Mouse (Mus musculus) G1E-ER4 (cell line): ENCODE results near the gene D11Wsu47e. TPM values are rescaled to one million over a fixed set of nuclear protein-coding genes. Genes with fewer than 3 reads are reported as not detected.
A peak's percentile ranks its signal among the peaks of the same experiment; 100 is the strongest.

ENCODE experiments used
- GATA1 ChIP-seq: IDR thresholded peaks from one replicate; pipeline ENCODE4 v1.8.0; 2012; ENCODE audit warnings: low read length, inconsistent platforms
- polyA plus RNA-seq: library from polyadenylated mRNA; stranded (reverse); fragments of >175 nt; gene quantifications from 2 replicates; pipeline ENCODE4 v1.2.3, GENCODE M21; 2012

Gene D11Wsu47e
- polyA plus RNA-seq, 1 experiment = 8.2 TPM

- no peak for TF ChIP-seq GATA1
Observed at GRCm38 (mm10) chr11:113658763-113659162, 25.4 kb upstream of the D11Wsu47e start.

- no peak for TF ChIP-seq GATA1
Observed at GRCm38 (mm10) chr11:113660940-113661339, 23.3 kb upstream of the D11Wsu47e start.

GRCm38 (mm10) chr11:113661835-113662351, 22.3 kb upstream of the D11Wsu47e start:
- no peak for TF ChIP-seq GATA1

- TF ChIP-seq GATA1 = no peak
Observed at GRCm38 (mm10) chr11:113664279-113664678, 19.9 kb upstream of the D11Wsu47e start.

DNA sequence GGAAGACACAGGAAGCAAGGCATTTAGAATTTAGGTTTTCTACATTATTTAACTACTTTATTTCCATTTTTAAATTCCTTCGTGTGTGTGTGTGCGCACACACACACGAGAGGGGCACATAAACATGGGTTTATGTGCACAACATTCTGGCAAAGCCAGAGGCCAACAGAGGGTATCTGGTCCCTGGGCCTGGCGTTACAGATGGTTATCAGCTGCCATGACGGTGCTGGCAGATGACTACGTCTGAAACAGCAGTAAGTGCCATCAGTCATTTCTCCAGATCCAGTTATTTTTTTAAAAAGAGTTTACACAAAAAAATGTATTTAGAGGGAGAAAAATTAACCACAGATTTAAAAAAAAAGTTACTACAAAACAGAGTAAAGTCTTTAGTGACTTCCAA, 18.0 kb upstream of the D11Wsu47e start:
- no peak for TF ChIP-seq GATA1

DNA sequence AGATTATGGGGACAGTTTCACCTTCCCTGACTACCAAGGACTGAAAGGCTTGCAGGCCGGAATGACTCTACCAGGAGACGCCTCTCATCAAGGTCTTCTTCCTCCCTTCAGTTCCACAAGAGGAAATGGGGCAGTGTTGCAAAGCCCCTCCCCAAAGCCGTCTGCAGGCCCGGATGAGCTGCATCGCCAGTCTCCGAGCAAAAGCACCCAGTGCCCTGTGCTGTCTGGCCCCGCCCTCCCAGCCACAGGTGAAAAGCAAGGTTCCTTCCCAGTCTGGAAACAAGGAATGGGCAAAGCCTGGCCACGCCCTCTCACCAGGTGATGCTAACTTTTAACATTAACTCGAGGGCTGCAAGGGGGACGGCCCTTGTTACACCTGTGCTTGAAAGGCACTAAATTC, 17.6 kb upstream of the D11Wsu47e start:
- no peak for TF ChIP-seq GATA1

DNA sequence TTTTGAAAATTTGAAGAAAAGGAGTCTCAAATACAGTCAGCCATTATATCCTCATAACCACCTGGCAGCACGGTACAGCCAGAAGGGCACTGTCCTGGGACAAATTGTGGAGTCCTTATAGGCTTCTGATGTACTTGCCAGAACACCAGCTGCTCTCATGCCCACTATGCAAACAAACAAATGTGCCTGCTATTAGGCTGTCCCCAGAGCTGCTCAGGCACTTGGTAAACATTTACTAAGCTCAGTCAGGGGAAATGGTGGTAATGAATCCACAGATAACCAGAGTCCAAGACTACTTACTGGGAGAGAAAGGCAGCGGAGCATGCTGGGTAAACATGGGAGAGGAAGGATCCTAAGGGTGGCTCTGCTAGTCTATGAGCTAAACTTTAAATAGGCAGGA, 17.1 kb upstream of the D11Wsu47e start:
- TF ChIP-seq GATA1 = no peak

DNA sequence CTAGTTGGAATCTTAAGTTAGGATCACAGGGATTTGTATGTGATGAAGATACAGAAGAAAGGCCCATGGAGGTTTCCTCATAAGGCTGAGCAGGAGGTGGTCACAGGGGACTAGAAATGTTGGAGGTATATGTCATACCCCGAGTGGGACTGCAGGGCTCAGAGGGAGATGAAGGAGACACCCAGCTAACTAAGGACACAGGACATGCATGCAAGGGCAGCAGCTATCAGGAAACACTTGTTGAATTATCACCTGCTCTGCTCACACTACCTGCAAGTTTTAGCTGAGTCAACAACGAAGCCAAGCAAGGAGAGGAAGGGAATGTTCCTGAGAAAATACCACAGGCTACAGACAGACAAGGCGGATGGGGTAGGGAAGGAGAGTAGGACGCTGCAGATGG, 16.5 kb upstream of the D11Wsu47e start:
- no peak for TF ChIP-seq GATA1

GRCm38 (mm10) chr11:113668857-113669256, 15.4 kb upstream of the D11Wsu47e start:
- no peak for TF ChIP-seq GATA1

DNA sequence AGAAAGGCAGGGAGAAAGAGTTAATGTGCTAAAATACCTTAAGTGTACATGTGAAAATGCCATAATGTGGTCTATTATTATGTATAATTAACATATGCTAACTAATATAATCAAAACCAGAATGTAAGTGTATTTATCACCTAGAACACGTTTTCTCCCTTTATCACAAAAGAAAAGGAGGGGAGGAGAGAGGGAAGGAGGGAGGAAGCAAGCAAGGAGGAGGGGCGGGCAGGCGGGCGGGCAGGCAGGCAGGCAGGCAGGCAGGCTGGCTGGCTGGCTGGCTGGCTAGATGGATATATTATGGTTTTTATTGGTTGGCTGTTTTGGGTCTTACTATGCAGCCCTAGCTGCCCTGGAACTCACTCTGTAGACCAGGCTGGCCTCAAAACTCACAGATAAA, 14.5 kb upstream of the D11Wsu47e start:
- no peak for TF ChIP-seq GATA1

- no peak for TF ChIP-seq GATA1
Observed at GRCm38 (mm10) chr11:113673614-113674013, 10.6 kb upstream of the D11Wsu47e start.

DNA sequence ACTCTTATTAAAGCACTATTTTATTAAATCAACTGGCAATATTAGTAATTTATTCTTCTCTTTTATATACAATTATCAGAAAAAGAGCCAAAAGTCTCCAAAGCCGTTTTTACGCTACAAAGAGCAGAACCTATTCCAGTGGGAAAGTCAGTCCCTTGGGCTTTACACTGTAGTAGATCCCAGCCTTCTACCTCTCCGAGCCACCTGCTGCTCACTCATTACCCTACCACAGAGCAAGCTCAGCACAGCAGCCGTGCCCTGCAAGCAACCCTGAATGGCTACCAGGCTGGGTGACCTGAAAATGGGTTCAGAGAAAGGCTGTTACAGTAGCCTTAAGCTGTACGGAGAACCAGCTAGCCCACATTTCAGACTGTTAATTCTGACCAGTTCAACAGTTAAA, 9.6 kb upstream of the D11Wsu47e start:
- no peak for TF ChIP-seq GATA1

DNA sequence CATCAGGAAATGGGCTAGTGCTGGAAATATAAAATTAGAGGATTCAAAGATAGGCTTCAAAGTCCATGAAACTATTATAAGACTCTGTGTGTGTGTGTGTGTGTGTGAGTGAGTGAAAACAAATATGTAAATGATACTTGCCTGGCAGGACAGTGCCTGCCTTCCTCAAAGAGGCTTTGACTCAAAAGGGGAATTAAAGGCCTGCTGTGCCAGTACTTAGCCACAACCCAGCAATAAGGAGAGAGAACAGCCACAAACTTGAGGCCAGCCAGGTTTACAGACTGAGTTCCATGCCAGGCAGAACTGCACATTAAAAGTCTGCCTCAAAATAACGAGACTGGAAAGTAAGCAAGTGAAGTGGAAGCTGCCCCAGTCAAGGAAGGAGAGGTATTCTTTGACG, 7.4 kb upstream of the D11Wsu47e start:
- TF ChIP-seq GATA1 = no peak

GRCm38 (mm10) chr11:113677378-113677777, 6.8 kb upstream of the D11Wsu47e start:
- no peak for TF ChIP-seq GATA1

GRCm38 (mm10) chr11:113678373-113678772, 5.8 kb upstream of the D11Wsu47e start:
- no peak for TF ChIP-seq GATA1

DNA sequence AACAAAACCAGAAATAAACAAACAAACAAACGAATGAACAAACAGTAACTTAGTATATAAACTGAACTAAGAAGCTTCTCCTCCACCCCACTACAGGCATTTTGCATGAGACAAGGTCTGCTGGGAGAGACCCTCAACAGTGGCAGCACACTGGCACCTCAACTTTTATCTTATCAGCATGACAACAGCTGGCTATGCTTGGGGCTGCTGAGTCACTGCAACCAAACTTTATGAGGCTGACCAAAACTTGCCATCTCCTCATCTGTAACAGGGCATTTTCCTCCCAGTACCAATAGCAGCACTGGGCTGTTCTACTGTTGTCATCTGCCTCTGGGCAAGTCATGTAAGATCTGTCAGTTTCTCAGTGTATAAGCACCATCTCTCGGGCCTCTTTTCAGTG, 3.3 kb upstream of the D11Wsu47e start:
- peak; percentile 88 for TF ChIP-seq GATA1

DNA sequence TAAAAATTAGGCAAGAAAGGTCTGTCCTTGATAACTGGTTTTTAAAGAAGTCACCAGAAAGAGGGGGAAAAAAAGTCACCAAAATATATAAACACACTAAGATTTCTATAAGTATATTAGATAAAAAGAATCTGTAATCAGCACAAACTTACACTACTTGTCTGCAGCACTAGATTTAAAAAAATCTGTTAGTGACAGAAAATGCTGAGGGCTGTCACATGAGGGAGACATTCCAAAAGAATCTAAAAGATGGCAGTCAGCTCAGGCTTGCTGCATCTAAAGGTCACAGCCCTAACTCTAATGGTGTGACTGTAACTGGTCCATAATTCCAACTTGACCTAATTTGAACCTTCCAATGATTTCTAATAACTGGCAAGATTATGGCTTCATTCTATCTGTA, 2.2 kb upstream of the D11Wsu47e start:
- TF ChIP-seq GATA1 = no peak
